Mouse (Mus musculus): ENCODE measurements around the gene Asic3.

DNA sequence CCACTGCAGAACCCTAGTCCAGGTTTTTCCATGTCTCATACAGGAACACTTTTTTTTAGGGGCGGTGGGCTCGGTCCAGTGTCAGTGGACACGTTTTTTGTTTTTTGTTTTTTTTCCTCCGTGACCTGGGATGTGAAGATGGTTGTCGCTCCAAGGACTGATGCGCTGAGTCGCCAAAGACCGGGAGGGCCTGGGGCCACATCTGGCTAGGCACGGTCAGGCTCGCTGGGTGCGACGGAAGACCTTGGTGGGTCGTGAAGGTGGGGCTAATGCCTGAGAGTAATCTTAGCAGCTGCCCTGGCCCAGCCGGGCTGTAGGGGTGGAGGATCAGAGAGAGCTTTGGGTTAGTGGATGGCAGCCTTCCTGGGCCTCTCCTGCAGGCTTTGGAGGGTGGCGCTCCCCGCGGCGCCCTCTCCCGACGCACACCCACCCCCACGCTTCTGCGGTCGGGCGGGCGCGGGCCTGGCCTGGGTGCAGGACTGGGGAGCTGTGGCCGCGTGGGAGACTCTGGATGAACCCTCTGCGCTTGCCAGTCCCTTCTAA is 39.6 kb downstream of the Asic3 start:
- TF ChIP-seq CTCF (IDR thresholded peaks at IDR 0.05; ENCODE audit: control insufficient read depth, insufficient read depth, low read length) (no peak), POLR2A (IDR thresholded peaks at IDR 0.05; ENCODE audit: borderline replicate concordance, control insufficient read depth, low read depth, low read length) (no peak)

Data from bone marrow, adult 2 months (tissue).